Mouse (Mus musculus) ZHBTc4 (cell line): ENCODE data around the gene Nod1.

ENCODE experiments used
- DNase-seq: peaks from one replicate; pipeline ENCODE4 v3.0.0-alpha.2; 2011; ENCODE audit warnings: low read depth, low spot score

The Nod1 gene

DNA sequence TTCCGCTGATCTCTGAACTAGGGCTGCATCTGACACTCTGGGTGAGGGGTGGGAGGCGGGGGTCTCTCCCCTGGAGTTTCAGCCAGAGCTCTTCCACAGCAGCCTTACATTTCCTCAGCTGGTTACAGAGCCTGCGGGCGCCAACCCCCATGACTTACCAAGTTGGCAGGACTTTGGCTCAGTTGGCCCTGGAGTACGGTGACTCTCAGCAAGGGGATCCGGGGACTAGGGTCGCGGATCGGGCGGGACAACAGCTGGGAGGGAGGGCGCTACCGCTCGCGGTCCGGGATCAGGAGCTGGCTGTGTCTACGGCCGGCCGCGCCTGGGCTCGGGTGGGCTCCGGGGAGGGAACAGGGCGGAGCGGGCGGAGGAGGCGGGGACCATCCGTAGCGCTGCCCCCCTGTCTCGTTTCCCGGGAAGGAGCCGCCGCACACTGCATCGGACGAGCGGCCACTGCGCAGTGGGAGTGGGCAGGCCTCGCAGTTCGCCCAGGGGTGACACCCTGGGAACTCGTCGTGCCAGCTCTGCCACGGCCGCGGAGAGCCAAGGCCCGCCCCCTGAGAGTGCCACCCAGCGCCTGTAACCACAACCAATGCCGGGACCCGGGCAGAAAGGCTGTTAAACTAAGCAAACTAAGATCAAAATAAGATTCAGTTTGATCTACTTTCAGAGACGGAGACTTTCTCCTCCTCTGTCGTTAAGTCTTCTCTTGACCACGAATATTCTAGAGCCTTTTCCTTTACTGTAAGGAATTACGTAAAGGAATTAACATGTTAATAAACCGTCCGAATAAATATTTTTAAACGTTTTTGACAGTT is at the start of gene Nod1:
Gene Nod1, minus strand, starts transcription at position 502 of the 818 bp plus-strand sequence.
- DNase-seq = peak; percentile 58

DNA sequence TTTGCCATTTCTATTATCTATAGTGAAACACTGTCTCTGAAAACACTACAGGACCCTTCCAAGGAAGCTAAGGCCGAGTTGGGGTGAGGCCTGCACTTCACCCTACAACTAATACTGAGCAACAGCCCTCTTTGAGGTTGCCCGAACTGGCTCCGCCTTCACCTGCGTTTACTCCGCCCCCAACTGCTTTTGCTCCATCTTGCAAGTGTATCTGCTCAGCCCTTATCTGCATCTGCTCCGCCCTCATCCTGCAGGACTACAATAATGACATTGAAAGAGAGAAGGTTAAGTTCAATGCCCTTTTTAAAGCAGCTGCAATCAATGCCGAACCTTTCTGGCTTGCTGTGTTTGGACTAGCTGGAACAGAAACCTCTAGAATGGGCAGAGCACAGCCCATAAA is 49.4 kb upstream of the Nod1 start:
- DNase-seq = peak; percentile 70

DNA sequence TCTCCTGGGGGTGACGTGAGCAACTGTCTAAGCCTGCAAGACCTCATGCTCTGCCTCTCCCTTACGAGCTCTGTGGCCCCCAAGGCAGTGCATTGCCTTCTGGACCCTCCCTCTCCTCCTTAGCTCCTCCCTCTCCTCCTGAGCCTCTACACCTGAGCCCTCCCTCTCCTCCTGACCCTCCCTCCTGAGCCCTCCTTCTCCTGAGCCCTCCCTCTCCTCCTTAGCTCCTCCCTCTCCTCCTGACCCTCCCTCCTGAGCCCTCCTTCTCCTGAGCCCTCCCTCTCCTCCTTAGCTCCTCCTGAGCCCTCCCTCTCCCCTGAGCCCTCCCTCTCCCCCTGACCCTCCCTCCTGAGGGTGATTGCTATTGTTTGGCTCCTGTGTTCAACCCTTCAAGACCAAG is 46.0 kb upstream of the Nod1 start:
- DNase-seq = peak; percentile 91

DNA sequence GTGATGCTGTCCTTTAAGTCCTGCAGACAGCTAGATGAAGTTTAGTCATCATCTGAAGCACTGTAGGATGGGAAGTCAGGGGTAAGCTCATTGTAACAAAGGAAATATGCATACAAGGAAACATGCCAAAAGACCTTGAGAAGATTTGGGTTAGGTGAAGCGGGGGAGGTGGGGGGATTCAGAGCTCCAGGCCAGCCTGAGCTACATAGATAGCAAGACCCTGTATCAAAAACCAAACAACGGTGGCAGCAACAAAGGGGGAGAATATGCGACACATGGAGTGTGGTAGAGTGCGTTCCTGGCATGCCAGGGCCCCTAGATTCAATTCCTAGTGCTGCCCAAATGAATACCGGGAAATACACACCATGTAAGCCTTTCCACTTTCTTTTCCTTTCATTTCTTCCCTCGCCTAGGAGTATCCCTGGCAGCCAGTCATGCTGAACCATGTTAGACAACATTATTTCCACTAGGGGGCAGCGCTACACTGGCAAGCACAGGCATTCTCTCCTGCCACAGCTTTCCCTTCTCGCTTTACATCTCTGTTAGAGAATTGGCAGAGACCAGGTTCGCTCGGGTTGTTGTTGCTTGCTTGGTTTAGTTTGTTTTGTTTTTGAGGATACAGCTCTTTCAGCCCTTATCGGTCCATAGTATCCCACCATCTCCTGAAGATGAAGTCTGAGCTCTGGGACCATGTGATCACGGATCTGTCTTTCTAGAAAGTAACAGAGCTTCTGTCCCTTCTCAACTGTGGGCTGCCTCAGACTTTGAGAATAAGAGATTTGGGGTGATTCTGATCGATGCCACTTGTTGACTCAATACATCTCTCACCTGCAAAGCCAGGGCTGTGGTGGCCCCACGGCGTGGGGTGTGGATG is 44.5 kb upstream of the Nod1 start:
- DNase-seq = peak; percentile 91

DNA sequence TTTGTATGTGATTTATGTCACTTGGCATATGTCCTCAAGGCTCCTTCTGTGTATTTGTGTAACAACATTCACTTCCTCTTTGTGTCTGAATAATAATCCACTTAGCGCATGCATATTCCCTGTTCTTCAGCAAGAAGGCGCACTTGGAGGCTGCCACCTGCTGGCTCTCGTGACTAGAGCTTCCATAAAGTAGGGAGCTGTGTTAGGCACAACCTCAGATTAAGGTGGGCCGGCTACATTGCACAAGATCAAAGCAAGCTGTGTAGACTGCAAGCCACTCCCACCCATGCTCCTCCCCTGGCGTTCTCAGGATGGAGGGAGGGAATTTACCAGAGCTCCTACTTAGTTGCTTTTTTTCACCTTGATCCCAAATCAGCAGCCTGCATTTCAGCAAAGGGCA is 43.8 kb upstream of the Nod1 start:
- peak; percentile 86 for DNase-seq

DNA sequence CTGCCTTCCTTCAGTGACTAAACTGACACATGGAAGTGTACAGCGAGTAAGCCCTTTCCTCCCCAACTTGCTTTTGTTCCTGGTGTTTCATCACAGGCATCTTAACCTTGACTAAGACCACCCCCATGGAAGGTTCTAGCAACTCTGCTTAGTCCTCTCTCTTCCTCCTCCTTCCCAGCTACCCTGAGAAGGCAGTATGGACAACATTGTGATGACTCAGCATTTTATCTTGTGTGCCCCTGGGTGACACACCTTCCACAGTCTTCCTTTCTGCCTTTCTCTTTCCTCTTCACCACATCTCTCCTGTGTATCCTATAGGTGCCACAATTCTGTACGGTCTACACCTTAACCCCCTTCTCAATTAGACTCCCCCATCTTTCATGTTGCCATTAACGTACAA is 41.8 kb upstream of the Nod1 start:
- DNase-seq = no peak

DNA sequence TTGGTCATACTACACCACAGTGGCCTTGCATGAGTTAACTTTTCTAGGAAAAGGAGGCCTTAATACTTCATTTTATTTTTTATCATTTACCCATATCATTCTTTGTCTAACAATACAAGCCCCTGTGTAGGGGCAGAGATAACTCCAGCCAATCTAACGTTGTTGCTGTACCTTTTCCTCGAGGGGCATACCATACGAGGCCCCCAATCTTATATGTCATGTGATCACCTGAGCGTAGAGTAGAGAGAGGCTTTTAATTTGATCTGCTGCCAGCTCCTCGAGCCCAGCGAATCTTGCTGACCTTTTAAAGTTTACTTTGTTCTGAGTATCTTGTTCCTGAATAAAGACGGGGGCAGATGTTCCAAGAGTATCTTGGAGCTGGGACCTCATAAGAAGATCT is 40.1 kb upstream of the Nod1 start:
- DNase-seq = no peak

DNA sequence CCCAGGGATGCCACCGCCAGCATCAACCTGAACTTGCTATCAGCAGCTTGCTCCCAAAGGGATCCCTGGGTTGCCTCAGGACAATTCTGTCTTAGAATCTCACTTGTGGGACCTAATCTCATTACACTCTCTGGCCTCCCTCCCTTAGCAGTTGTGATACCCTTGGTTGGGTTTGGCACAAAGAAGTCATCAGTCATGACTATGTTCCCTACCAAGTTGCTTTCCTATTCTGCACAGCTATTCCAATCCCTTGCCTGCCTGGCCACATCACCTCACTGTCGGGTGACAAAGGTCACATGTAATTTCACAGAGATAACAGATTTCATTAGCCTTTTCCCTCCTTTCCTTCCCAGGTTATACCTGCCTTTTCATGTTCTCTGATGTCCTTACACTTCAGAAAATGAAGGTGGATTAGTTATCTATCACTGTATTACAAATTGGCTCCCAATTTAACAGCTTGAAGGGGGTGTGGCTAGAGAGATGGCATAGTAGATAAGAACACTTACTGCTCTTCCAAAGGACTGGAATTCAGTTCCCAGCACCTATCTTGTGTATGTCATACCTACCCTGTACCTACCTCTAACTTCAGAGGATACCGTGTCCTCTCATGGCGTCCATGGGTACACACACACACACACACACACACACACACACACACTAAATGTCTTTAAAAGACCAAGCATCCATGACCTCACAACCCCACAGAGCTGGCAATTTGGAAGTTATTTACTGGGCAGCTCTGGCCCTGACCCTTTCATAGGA is 38.1 kb upstream of the Nod1 start:
- DNase-seq = no peak

DNA sequence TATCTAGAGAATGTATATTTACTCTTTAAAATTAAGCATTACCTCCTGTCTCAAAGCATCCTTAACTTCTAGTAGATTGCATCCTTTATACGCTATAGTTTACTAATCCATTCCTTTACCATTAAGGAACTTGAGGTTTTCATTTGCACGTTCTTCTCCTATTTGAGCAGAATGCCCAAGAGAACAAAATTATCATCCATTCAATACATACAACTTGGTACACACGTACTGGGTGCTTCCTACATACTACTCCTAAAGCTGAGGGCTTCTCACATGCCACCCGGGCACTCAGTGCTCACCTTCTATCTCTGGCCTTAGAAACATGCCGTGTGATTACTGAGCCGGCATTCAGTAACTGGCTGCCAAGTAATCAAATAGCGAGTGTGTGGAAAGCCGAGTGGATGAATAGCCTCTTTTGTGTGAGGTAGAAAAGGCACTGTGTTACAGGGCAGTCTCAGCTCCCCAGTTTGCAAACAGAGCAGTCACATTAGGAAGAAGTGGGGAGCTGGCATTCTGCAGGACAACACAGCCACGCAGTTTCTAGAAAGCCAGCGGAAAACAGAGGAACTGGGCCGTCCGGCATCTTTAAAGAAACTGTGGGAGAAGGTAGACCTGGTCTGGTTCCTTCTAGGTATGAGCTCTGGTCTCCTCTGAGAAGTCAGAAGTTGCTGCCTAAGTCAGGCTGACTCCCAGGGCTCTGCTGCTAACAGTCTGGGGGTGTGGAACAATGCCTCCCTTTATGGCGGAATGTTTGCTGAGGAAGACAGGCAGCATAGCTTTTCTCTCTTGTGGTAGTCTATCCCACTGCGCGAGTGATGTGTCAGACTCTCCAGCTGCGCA is 37.2 kb upstream of the Nod1 start:
- peak; percentile 23 for DNase-seq

DNA sequence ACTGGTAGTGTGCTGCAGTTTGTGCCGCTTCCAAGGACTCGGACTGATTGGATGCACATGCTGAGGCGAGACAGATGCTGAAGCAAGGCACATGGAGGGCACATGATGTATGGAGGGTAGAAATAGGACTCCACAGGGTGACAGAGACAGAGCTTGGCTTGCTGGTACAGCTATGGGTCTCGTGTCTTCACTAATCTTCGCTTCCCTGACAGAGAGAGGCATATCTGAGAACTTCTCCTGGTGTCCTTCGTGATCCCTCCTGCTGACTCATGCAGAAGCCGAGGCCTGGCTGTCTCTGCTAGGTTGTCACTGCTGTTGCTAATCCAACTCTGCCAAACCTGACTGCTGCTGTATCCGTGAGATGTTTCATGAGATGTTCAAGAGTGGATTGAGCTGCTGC is 36.0 kb upstream of the Nod1 start:
- DNase-seq = no peak

DNA sequence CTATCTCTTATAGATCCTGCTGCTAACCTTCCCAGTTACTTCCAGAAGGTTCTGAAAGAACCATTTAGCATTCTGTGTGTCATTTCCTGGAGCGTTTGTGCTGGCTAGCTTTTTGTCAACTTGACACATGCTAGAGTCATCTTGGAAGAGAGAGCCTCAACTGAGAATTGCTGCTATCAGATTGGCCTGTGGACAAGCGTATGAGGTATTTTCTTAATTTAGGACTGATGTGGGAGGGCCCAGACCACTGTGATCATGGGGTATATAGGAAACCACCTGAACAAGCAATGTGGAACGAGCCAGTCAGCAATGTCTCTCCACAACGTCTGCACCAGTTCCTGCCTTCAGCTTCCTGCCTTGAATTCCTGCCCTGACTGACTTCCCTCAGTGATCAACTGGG is 31.1 kb upstream of the Nod1 start:
- DNase-seq = no peak

DNA sequence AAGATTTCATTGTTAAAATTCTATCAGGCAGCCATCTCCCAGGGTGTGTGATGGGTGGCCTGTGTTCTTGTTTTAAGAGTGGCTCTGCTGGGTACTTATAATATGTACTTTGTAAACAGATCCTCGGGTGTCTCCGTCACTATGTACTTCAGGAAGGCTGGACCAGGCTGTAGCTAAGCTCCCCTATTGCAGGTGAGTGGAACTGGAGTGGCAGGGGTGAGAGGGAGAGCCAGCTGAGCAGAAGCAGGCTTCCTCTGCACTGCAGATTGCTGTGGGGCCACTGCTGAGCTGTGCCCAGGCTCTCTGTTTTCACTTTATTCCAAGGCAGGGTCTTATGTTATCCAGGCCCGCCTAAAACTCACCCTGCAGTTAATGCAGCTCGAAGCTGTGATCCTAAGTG is 30.0 kb upstream of the Nod1 start:
- DNase-seq = no peak

DNA sequence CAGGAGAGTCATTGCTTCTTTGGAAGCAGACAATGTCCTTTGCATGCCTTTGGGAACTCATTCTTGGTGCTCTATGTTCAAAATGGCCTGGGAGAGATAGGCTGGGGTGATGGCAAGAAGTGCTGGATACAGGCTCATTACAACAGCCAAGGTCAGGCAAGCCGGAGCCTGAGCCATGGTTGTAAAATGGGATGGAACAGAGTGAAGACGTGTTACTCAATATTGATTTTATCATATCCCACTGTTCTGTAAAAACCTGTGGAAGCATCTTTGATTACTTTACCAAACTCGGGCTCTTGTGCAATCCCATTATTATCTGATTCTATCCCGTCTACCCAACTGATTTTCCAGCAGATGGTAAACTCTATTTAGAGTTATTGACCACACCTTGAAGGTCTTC is 28.9 kb upstream of the Nod1 start:
- no peak for DNase-seq

DNA sequence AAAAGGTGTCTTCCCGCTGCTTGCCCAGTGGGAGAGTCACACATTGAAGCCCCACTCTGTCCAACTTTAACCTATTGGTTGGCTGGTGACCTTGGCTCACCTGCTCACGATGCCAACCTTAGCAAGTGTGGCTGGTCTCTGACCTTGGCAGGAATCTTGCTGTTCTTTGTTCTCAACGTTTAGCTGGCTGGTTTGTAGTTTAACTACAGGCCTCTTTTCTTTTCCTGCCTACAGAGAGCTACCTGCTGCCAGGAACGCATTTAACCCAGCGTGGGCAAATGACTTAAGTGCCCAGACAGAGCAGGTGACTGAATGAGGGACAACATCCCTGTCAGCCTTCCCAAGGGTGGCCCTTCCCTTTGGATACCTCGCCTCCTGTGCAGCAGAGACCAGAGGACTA is 25.3 kb upstream of the Nod1 start:
- DNase-seq = no peak

DNA sequence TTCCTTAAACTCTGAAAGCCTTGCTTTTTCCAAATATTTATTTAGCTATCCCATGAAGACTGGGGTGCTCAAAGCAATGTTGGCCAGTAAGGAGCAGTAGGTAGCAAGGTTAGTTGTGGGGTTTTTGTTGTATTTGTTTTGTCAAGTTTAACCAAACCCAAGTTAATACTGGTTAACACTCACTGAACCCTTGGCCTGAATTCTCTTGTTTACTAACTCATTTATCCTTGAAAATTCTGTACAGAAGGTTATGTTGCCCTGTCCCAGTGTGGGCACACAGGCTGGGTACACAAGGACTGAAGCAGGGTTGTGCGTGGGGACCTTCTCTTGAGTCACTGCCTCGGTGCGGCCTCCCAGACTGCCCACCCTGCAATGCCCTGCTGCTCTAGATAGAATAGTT is 23.9 kb upstream of the Nod1 start:
- DNase-seq = no peak

DNA sequence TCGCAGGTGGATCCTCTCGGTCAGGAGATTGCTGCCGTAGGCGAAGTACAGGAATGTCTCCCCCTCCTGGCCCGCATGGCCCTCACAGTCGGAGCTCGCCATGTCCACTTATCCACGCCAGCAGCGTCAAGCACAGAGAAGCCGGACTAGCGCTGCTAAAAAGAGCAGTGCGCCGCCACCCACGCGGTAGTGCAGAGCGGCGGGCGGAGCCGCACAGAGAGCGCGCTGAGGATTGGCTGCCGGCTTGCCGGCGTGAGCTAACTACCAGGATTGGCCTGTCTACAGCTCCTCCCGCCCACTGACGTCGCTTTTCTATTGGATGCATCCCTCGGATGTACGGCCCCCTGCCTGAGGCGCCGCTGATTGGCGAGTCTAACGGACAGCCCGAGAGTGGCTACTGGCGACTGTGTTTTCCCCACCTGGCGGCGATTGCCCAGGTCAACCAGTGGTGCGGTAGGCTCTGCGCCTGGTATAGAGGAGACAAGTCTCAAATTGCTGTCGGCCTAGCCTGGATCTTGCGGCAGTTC is 20.4 kb upstream of the Nod1 start, which contains the start of gene Ggct:
Gene Ggct, minus strand, starts transcription at position 217 of the 527 bp plus-strand sequence.
- DNase-seq = peak; percentile 98

DNA sequence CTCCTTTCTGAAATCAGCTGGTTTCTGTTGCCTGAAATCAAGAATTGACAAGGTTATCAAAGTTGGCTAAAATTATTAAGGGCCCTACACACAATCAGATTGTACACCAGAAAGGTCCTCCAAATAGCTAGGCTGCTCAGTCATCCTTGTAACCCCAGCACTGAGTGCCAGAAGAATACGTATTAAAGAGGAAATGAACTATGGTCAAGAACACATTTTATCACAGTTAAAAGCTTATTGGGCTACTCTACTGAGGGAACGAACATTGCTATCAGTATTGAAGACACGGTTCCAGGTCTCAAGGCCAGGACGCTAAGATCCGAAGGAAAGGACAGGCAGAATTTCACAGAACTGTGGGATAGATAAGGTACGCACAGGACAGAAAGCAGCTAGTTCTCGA is 19.7 kb upstream of the Nod1 start:
- no peak for DNase-seq

DNA sequence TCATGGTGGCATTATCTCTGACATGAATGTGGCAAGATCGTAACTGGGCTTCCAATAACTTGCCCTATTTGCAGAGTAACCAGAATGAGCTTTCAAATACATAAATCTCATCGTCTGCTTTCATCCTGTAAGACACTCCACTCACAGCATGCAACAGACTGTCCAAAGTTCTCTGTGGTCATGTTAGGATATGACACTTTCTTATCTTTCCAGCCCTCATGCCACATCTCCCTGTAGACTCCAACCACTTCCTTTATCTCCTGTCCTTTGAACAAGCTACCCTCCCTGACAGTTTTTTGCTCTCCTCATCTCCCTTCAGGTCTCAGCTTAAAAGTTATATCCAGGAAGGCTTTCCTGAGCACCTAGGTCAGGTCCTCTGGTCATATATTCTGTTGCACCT is 18.8 kb upstream of the Nod1 start:
- no peak for DNase-seq

DNA sequence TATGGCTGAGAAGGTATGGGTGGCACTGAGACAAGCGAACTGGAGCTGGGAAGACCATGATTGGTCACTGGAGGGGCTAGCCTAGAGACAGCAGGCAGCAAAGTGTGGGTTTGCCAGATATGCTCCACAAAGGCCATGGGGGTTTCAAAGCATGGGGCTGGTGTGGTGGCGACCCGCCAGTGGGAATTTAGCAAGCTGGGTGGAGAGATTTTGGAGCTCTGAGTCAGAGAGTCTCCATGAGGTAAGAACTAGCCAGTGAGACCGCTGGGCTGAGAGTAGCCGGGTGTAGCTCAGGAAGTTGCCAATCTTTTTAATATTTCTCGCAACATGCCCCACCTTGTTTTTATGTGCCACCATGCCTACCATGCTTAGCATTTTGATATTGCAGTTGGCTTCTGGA is 15.7 kb upstream of the Nod1 start:
- no peak for DNase-seq

DNA sequence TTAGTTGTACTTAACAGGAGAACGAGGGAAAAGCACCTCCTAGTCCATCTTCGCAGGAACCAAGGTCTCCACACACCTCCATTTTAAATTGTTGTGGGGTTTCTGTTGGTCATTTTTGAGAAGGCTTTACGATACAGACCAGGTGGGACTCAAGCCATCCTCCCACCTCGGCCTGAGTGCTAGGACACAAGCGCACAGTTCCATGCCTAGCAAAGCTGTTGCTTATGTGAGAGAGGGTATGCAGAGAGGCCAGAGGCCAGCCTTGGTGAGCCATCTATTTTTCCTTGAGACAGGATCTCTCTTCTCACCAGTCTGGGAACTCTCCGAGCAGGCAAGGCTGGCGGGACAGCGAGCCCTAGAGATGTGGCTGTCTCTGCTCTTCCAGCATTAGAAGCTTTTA is 11.7 kb upstream of the Nod1 start:
- DNase-seq = no peak

DNA sequence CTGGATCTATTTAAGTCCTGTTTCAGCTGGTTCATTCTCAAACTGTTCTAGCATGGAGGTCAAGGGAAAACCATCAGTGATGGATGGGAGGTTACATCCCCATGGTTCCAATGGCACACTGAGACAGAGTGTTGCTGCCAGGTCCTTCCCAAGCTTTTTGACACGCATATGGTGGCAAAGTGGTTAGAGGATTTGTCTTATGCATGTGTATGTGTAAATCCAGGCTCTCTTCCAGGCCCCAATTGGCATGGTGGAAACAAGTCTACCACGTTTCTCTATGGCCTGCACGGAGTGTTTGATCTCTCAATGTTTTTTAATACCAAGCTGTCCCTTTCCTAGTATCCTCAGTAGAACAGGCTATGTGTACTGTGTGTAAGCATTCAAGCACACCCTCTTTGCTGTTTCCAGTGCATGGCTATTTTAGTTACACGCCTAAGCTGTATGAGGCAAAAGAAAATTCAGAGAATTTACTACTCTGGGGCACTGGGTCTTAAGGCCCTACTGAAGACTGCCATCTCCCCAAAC is 11.2 kb upstream of the Nod1 start:
- no peak for DNase-seq
